ENCODE assay signal across 18 mouse cellular contexts in genomic region chr4:81027558-81027957, GRCm38 (mm10).
A peak's percentile ranks its signal among the peaks of the same experiment; 100 is the strongest.
DNase-seq lines count a peak whose midpoint lies in the region; ATAC-seq and TF ChIP-seq lines count a peak whose summit lies in the region.
"Had no signal": no experiment of that assay in that cellular context is flagged by ENCODE, and none has a peak within 500 bp of the region (broad histone marks: within the 10 kb centered on the region; RNA-seq: fewer than 3 reads in every experiment).

No protein-coding gene starts in this region.

- peak; percentile 13 for DNase-seq in adrenal gland, adult 2 months
- no peak for DNase-seq in adrenal gland, adult 18-20 months (ENCODE audit: low spot score in 2 of 2)
- peak; percentile 2 to 22 for DNase-seq in kidney, adult 8-10 months
- DNase-seq in kidney, adult 11 months, result no peak
- no peak for DNase-seq in lung, embryonic 14.5 days
- DNase-seq in lung, postnatal 25 days (ENCODE audit: low spot score), result no peak
- peak; percentile 25 for DNase-seq in large intestine, adult 2 months (ENCODE audit: low read depth, low spot score)
- no peak for DNase-seq in embryo, embryonic 10 days (ENCODE audit: low spot score)
- DNase-seq: cerebellum, adult 18-20 months; heart, adult 18-20 months; heart, postnatal 36 days; spleen, adult 18-20 months; thymus, adult 18-20 months had no signal

- 0 out of 2 replicates have a peak, but pooled peaks have one; percentile 5 for TF ChIP-seq CTCF in lung, embryonic 14.5 days (IDR thresholded peaks at IDR 0.05; ENCODE audit: low read depth)

- no peak for ATAC-seq in lung, embryonic 14.5 days (ENCODE audit: insufficient read depth)
- ATAC-seq: midbrain, embryonic 13.5 days had no signal

- 90% methylated on average over 1 of the region's 1 CpGs for WGBS in lung, embryonic 14.5 days
- WGBS in large intestine, adult 2 months, result 41% methylated on average over 1 of the region's 1 CpGs

- H3K4me1 ChIP-seq in lung, embryonic 14.5 days (ENCODE audit: insufficient read depth), result no peaks in the 10 kb centered on the region
- H3K4me1 ChIP-seq: embryonic facial prominence, embryonic 10.5 days; hindbrain, embryonic 15.5 days; limb, embryonic 13.5 days; lung, embryonic 15.5 days; midbrain, embryonic 13.5 days had no signal

- H3K4me3 ChIP-seq in lung, embryonic 14.5 days (ENCODE audit: low read depth, low read length), result no peak overlapping the region
- H3K4me3 ChIP-seq: embryonic facial prominence, embryonic 10.5 days; hindbrain, embryonic 15.5 days; limb, embryonic 13.5 days; lung, embryonic 15.5 days; midbrain, embryonic 13.5 days had no signal

- H3K9ac ChIP-seq in lung, embryonic 14.5 days, result no peak overlapping the region
- H3K9ac ChIP-seq: hindbrain, embryonic 15.5 days; limb, embryonic 13.5 days; lung, embryonic 15.5 days; midbrain, embryonic 13.5 days had no signal

- H3K27ac ChIP-seq in lung, embryonic 14.5 days (ENCODE audit: low read depth), result no peak overlapping the region
- H3K27ac ChIP-seq: embryonic facial prominence, embryonic 10.5 days; hindbrain, embryonic 15.5 days; limb, embryonic 13.5 days; lung, embryonic 15.5 days; midbrain, embryonic 13.5 days had no signal

- H3K4me2 ChIP-seq in lung, embryonic 14.5 days, result no peak overlapping the region
- H3K4me2 ChIP-seq: hindbrain, embryonic 15.5 days; limb, embryonic 13.5 days; lung, embryonic 15.5 days; midbrain, embryonic 13.5 days had no signal

- H3K27me3 ChIP-seq in lung, embryonic 14.5 days (ENCODE audit: insufficient read depth, low read length), result no peaks in the 10 kb centered on the region
- H3K27me3 ChIP-seq: hindbrain, embryonic 15.5 days; limb, embryonic 13.5 days; lung, embryonic 15.5 days; midbrain, embryonic 13.5 days had no signal

- no peaks in the 10 kb centered on the region for H3K9me3 ChIP-seq in lung, embryonic 14.5 days (ENCODE audit: low read depth, low read length)
- H3K9me3 ChIP-seq: embryonic facial prominence, embryonic 10.5 days; hindbrain, embryonic 15.5 days; limb, embryonic 13.5 days; lung, embryonic 15.5 days; midbrain, embryonic 13.5 days had no signal

- H3K36me3 ChIP-seq in lung, embryonic 14.5 days (ENCODE audit: insufficient read depth), result no peaks in the 10 kb centered on the region
- H3K36me3 ChIP-seq: embryonic facial prominence, embryonic 10.5 days; hindbrain, embryonic 15.5 days; limb, embryonic 13.5 days; lung, embryonic 15.5 days; midbrain, embryonic 13.5 days had no signal

Comparison
In these comparisons a context has a peak if more than half of its experiments do, and no peak if none do; other contexts are left out.
1. DNase-seq: peak in adrenal gland, adult 2 months (single experiment), kidney, adult 8-10 months (2 of 2) and large intestine, adult 2 months (single experiment); none in adrenal gland, adult 18-20 months (0 of 2), kidney, adult 11 months (single experiment), lung, embryonic 14.5 days (single experiment), lung, postnatal 25 days (single experiment) and embryo, embryonic 10 days (single experiment).